Mouse (Mus musculus): ENCODE measurements at regions not wholly inside any gene's neighbourhood (a gene's known extent, or its start where the extent isn't known, plus 50 kb on each side); places are given as distances from the start of the nearest gene placed in this dataset.

- no peak for DNase-seq
Observed at GRCm38 (mm10) chr15:19778651-19779050, 670.4 kb upstream of the Cdh12 start.

- DNase-seq, result no peak
Observed at GRCm38 (mm10) chr15:19783883-19784282, 665.2 kb upstream of the Cdh12 start.

- no peak for DNase-seq
Observed at GRCm38 (mm10) chr15:19806994-19807393, 642.1 kb upstream of the Cdh12 start.

- no peak for DNase-seq
Observed at GRCm38 (mm10) chr15:19813647-19814046, 635.4 kb upstream of the Cdh12 start.

- peak; percentile 8 for DNase-seq
Observed at GRCm38 (mm10) chr15:19856892-19857655, 592.0 kb upstream of the Cdh12 start.

- no peak for DNase-seq
Observed at GRCm38 (mm10) chr15:19857656-19858006, 591.4 kb upstream of the Cdh12 start.

- DNase-seq, result no peak
Observed at GRCm38 (mm10) chr15:19858668-19859067, 590.4 kb upstream of the Cdh12 start.

GRCm38 (mm10) chr15:19863979-19864378 is 585.1 kb upstream of the Cdh12 start:
- no peak for DNase-seq

GRCm38 (mm10) chr15:19866559-19866958 is 582.5 kb upstream of the Cdh12 start:
- DNase-seq, result no peak

- no peak for DNase-seq
Observed at GRCm38 (mm10) chr15:19869041-19869440, 580.0 kb upstream of the Cdh12 start.

- no peak for DNase-seq
Observed at GRCm38 (mm10) chr15:19872611-19873010, 576.5 kb upstream of the Cdh12 start.
